Mouse (Mus musculus) liver, embryonic 11.5 days (tissue): ENCODE results near the gene Ltb4r2. TPM values are rescaled to one million over a fixed set of nuclear protein-coding genes. Genes with fewer than 3 reads are reported as not detected.
"Not testable (repeated sequence)": the region's sequence is repeated elsewhere in the genome, so short reads cannot be mapped to it uniquely, and the experiment has no call there.

Experiments used
- ATAC-seq: fragments of 200-750 bp; cut with Nextera tagmentation; replicated peaks from 2 replicates; pipeline ENCODE4 v1.8.0; 2017; ENCODE audit warnings: moderate number of reproducible peaks, mild to moderate bottlenecking, moderate TSS enrichment, moderate library complexity; ENCODE audit not compliant: low FRiP score
- DNase-seq: peaks from one replicate; pipeline ENCODE4 v3.0.0-alpha.2; 2017; ENCODE audit warnings: low spot score
- H3K27ac ChIP-seq: fragments of 300-500 bp; sonication (generic); 2 replicates; pipeline ENCODE4 v1.5.1; 2014; ENCODE audit warnings: mild to moderate bottlenecking, low read depth, low read length, control low read depth
- H3K27me3 ChIP-seq: fragments of 300-500 bp; sonication (generic); replicated peaks from 2 replicates; pipeline ENCODE4 v1.6.1; 2014; ENCODE audit warnings: low read length, mixed read lengths; ENCODE audit not compliant: control insufficient read depth, insufficient read depth
- H3K36me3 ChIP-seq: fragments of 300-500 bp; sonication (generic); 2 replicates; pipeline ENCODE4 v1.6.1; 2014; ENCODE audit warnings: mild to moderate bottlenecking, low read length, moderate library complexity, mixed read lengths; ENCODE audit not compliant: control insufficient read depth, insufficient read depth
- H3K4me1 ChIP-seq: fragments of 300-500 bp; sonication (generic); replicated peaks from 2 replicates; pipeline ENCODE4 v1.6.1; 2014; ENCODE audit warnings: low read length, mixed read lengths; ENCODE audit not compliant: control insufficient read depth, insufficient read depth
- H3K4me2 ChIP-seq: fragments of 300-500 bp; sonication (generic); 2 replicates; pipeline ENCODE4 v1.6.1; 2014; ENCODE audit warnings: mild to moderate bottlenecking, control low read depth, moderate library complexity
- H3K4me3 ChIP-seq: fragments of 300-500 bp; sonication (generic); 2 replicates; pipeline ENCODE4 v1.5.1; 2014; ENCODE audit warnings: low read depth, low read length, control low read depth
- H3K9ac ChIP-seq: fragments of 300-500 bp; sonication (generic); 2 replicates; pipeline ENCODE4 v1.6.1; 2014; ENCODE audit warnings: low read depth, low read length, control low read depth
- H3K9me3 ChIP-seq: fragments of 300-500 bp; sonication (generic); 2 replicates; pipeline ENCODE4 v1.6.1; 2016; ENCODE audit warnings: low read length, inconsistent platforms, mixed read lengths; ENCODE audit not compliant: control insufficient read depth
- WGBS: fragments of 180-500 bp; shearing (Covaris S2); extraction: QIAGEN DNeasy Blood & Tissue Kit; methylation state at CpG from one replicate; pipeline ENCODE4 v1.1.7; 2014; 5-methylcytosine and 5-hydroxymethylcytosine counted together
- polyA plus RNA-seq: library from polyadenylated mRNA; unstranded; fragments of >200 nt; fragmentation: Nextera tagmentation; extraction: Ambion mirVana; gene quantifications from 2 replicates; pipeline ENCODE4 v1.2.1, GENCODE M21; 2014

Ltb4r2 gene
- polyA plus RNA-seq, 1 experiment from 2014 or later = 1.8 TPM

DNA sequence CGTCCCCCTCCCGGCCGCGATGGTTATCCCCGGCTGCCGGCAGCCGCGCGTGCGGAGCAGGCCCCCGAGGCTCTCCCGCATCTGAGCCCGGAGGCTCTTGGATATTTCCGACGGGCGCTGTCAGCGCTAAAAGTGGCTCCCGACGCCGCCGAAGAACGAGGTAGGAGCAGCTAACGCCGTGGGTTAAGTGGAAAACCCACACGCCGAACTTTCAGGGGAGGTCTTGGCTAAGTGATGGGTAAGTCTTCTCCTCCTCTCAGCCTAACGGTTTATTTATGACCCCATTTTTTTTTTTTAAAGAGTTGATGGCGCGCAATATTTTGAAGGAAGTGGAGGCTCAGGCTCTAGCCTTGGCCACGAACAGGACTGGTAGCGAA is 15.4 kb upstream of the Ltb4r2 start:
- Histone ChIP-seq H3K9ac (peak overlapping the region; percentile 92), H3K4me1 (peaks cover 19% of the 10 kb centered on the region), H3K4me2 (peak overlapping the region; percentile 98), H3K9me3 (no peaks in the 10 kb centered on the region), H3K27me3 (no peaks in the 10 kb centered on the region), H3K27ac (peak overlapping the region; percentile 73), H3K36me3 (peaks cover 16% of the 10 kb centered on the region), H3K4me3 (peak overlapping the region; percentile 96)
- DNase-seq (peak; percentile 58), ATAC-seq (peak; percentile 2; the same call in 1 of the 2 replicates)
- WGBS = 1% methylated on average over 31 of the region's 31 CpGs

DNA sequence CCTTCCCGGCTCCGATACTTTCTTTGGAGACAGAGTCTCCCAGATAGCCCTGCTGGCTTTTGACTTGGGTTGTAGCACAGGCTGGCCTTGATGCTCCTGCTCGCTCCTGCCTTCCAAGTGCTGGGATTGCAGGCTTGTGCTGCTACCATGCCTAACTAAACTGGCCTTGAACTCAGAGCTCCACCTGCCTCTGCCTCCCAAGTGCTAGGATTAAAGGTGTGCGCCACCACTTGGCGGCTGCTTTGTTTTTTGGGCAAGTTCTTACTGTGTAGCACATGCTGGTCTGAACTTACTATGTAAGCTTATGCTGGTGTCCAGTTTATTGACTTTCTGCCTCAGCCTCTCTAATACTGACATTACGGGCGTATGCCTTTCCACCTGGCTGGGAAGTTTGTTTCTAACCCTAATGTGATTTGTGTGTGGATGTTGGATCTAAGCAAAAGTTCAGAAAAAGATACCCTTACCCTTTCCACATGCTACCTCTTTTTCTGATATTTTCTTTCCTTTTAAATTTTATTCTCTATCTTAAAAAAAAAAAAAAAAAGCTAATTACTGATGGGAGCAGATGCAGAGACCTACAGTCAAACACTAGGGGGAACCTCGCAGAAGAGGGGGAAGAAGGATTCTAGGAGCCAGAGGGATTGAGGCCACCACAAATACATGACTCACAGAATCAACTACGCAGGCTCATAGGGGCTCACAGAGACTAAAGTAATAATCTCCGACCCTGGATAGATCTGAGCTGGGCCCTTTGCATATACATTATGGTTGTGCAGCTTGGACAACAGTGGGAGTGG is 14.0 kb upstream of the Ltb4r2 start:
- peak overlapping the region; percentile 96 for H3K4me3 ChIP-seq
- no peaks in the 10 kb centered on the region for H3K27me3 ChIP-seq
- 79% methylated on average over 10 of the region's 10 CpGs for WGBS
- DNase-seq (no peak), ATAC-seq (no peak)
- peak overlapping the region; percentile 98 for H3K4me2 ChIP-seq
- H3K36me3 ChIP-seq = peaks cover 28% of the 10 kb centered on the region
- H3K9me3 ChIP-seq = no peaks in the 10 kb centered on the region
- H3K27ac ChIP-seq = no peak overlapping the region
- H3K4me1 ChIP-seq = peaks cover 19% of the 10 kb centered on the region
- peak overlapping the region; percentile 92; the same call in 1 of the 2 replicates for H3K9ac ChIP-seq

DNA sequence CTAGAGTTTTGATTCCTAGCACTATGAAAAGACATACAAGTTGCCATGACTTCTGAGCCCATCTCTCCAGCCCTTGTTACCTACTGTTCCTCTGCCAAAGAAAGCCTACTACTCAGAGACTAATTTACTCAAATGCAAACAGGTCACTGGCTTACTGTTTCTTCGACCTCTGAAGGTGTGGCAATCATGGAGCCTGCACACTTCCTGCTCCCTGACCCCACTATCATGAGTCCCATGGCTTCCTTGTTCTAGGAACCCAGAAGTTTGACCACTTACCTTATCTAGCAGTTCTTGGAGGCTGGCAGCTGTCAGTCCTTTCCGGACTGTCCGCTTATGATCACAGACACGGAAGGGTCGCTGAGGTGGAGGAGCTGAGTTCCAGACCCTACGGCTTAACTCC is 3.7 kb upstream of the Ltb4r2 start:
- Histone ChIP-seq H3K27ac (peak overlapping the region; percentile 59), H3K4me2 (peak overlapping the region; percentile 57), H3K9me3 (no peaks in the 10 kb centered on the region), H3K36me3 (peaks cover 21% of the 10 kb centered on the region), H3K27me3 (peaks cover 19% of the 10 kb centered on the region), H3K4me1 (peaks cover 17% of the 10 kb centered on the region), H3K9ac (no peak overlapping the region), H3K4me3 (peak overlapping the region; percentile 22)
- no peak for DNase-seq
- whole genome bisulfite sequencing = 35% methylated on average over 6 of the region's 6 CpGs
- no peak for ATAC-seq

DNA sequence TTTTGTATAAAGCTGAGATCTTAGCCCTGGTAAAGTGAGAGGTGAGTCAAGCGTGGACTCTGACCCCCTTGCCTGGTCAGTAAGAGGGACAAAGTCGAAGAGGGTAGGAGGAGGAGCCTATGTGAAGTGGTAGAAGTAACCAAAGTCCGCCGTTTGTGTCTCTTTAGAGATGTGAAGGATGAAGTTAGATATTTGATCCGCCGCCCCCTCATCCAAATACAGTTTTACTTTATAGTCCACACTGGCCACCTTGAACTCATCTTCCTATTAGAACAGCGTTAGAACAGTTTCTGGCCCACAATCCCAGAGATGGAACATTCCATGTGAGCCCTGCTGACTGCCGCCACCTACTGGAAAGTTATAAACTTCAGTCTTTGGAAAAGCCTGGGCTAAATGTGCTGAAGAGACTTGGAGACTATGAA is 2.9 kb upstream of the Ltb4r2 start, which contains the start of gene Cideb:
Gene Cideb (minus strand): TSS at position 96 of the 422 bp plus-strand sequence.
- Histone ChIP-seq H3K9me3 (no peaks in the 10 kb centered on the region), H3K4me2 (peak within 1 kb of the TSS; percentile 57), H3K9ac (0 out of 2 replicates have a peak within 1 kb of the TSS, but pooled peaks have one; percentile 21), H3K27me3 (peaks cover 20% of the 10 kb centered on the region), H3K36me3 (peaks cover 16% of the 10 kb centered on the region), H3K27ac (peak within 1 kb of the TSS; percentile 59), H3K4me1 (peaks cover 22% of the 10 kb centered on the region), H3K4me3 (peak within 1 kb of the TSS; percentile 22)
- 9% methylated on average over 8 of the region's 8 CpGs for WGBS
- ATAC-seq = peak; percentile 32; the same call in 1 of the 2 replicates
- no peak for DNase-seq

DNA sequence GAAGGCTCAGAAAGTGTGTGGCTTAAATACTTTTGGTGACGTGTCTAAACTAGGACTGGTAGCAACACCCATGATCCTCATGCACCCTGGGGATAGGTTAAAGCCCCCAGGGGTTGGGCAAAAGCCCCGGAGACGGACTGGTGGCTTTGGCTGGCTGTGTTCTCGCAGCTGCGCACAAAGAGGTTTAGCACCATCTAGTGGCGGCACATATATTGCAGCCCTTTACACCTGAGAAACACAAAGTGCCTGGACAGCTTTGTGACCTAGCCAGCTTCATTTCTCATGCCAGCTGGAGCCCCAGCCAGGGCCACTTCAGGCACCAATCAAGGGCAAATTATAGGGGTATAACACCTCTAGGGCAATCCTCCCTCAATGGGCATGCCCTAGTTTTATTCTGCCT is 1.1 kb upstream of the Ltb4r2 start:
- H3K27ac ChIP-seq, H3K9ac ChIP-seq, H3K4me3 ChIP-seq, H3K9me3 ChIP-seq, ATAC-seq, H3K36me3 ChIP-seq: not testable (repeated sequence)
- 0% methylated on average over 6 of the region's 6 CpGs for WGBS
- DNase-seq = peak; percentile 80
- Histone ChIP-seq H3K27me3 (peaks cover 23% of the 10 kb centered on the region), H3K4me2 (peak overlapping the region; percentile 53), H3K4me1 (peaks cover 24% of the 10 kb centered on the region)

DNA sequence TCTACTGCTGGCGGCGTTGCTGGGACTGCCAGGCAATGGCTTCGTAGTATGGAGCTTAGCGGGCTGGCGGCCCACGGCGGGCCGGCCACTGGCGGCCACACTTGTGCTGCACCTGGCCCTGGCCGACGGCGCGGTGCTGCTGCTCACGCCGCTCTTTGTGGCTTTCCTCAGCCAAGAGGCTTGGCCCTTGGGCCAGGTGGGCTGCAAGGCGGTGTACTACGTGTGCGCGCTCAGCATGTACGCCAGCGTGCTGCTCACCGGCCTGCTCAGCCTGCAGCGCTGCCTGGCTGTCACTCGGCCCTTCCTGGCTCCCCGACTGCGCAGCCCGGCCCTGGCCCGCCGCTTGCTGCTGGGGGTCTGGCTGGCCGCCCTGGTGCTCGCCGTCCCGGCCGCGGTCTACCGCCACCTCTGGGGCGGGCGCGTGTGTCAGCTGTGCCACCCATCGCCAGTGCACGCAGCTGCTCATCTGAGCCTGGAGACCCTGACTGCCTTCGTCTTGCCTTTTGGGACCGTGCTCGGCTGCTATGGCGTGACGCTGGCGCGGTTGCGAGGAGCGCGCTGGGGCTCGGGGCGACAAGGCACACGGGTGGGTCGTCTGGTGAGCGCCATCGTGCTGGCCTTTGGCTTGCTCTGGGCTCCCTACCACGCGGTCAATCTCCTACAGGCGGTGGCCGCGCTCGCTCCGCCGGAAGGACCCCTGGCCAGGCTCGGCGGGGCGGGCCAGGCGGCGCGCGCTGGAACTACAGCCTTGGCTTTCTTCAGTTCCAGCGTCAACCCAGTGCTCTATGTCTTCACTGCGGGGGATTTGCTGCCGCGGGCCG is 983 bp downstream of the Ltb4r2 start:
- ATAC-seq (peak; percentile 42), DNase-seq (peak; percentile 79)
- Histone ChIP-seq H3K9ac (peak overlapping the region; percentile 62), H3K4me1 (peaks cover 22% of the 10 kb centered on the region), H3K9me3 (no peaks in the 10 kb centered on the region), H3K4me2 (peak overlapping the region; percentile 89), H3K36me3 (no peaks in the 10 kb centered on the region), H3K27me3 (peaks cover 28% of the 10 kb centered on the region), H3K27ac (0 out of 2 replicates have a peak overlapping the region, but pooled peaks have one; percentile 6), H3K4me3 (peak overlapping the region; percentile 53)
- WGBS = 1% methylated on average over 77 of the region's 77 CpGs

DNA sequence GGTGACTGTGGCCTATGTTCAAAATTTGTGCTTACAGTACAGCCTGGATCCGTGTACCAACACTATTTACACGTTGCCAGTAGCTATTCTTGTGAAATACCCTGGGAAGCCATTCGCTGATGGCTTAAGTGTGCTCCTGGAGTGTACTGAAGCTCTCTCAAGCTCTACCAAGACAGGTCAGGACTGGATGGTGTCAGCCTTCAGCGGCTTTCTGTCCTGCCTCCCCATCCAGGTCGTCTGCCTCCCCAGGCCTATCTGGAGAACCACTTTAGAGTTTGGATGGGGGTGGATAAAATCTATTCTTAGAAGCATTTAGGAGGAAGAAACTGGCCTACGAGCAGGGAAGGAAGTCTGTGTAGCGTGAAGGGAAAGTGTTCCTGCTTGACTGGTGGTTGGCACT is 1.9 kb downstream of the Ltb4r2 start:
- Histone ChIP-seq H3K4me1 (peaks cover 19% of the 10 kb centered on the region), H3K9ac (no peak overlapping the region; the same call in 1 of the 2 replicates), H3K9me3 (no peaks in the 10 kb centered on the region), H3K27ac (no peak overlapping the region), H3K36me3 (no peaks in the 10 kb centered on the region), H3K4me2 (peak overlapping the region; percentile 89), H3K27me3 (peaks cover 34% of the 10 kb centered on the region), H3K4me3 (no peak overlapping the region)
- ATAC-seq = no peak
- no peak for DNase-seq
- 48% methylated on average over 7 of the region's 7 CpGs for WGBS

DNA sequence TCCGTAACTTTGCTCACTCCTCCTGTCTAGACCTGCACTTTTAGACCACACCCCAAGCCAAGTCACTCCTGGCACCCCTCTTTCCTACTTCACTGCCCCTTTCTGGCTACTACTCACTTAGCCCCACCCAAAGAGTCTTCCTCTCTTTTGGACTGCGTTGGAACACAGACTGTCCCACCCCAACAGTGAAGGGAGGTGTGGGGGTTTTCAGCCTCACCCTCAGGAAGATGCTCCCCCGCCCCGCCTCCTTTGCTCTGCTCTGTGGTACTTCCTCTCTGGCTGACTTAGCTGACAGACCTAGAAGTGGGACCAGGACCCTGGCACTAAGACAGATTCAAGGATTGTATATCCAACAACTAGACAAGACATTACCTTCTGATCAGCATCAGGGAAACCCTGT is 4.5 kb downstream of the Ltb4r2 start, which contains the start of gene Ltb4r1:
Gene Ltb4r1 (plus strand): TSS at position 267 of the 400 bp plus-strand sequence.
- Histone ChIP-seq H3K4me3 (no peak within 1 kb of the TSS), H3K27me3 (peaks cover 39% of the 10 kb centered on the region), H3K27ac (no peak within 1 kb of the TSS), H3K9me3 (no peaks in the 10 kb centered on the region), H3K9ac (no peak within 1 kb of the TSS; the same call in 1 of the 2 replicates), H3K4me1 (peaks cover 29% of the 10 kb centered on the region), H3K36me3 (no peaks in the 10 kb centered on the region), H3K4me2 (no peak within 1 kb of the TSS)
- DNase-seq = no peak
- 47% methylated on average over 4 of the region's 4 CpGs for WGBS
- ATAC-seq = no peak
